Mouse (Mus musculus) erythroblast, embryonic 14.5 days (primary cell): ENCODE measurements around the gene Nup54.

Experiments used
- GATA1 ChIP-seq: IDR thresholded peaks from 2 replicates; pipeline ENCODE4 v1.6.1; 2012; ENCODE audit warnings: low read length, inconsistent platforms, mixed read lengths
- TAL1 ChIP-seq: IDR thresholded peaks from 3 replicates; pipeline ENCODE4 v1.6.1; 2012; ENCODE audit warnings: low read length, inconsistent platforms, mixed read lengths

DNA sequence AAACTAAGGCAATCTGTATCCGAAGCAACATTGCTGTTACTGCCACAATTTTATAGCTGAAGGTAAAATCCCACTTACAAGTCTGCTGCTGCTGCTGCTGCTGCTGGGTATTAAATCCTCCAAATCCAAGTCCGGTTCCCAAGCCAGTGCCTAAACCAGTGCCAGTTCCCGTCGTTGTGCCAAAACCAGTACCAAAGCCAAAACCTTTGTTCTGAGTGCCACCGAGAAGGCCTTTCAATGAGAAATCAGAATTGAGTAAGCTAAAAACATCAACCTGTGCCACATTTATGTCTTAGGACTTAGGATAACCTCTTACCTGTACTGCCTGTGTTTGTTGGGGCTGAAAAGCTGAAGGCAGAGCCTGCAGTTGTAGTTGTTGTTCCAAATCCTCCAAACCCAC, 4.3 kb downstream of the Nup54 start:
- TF ChIP-seq TAL1, result no peak
- no peak for TF ChIP-seq GATA1
